Mouse (Mus musculus): ENCODE data around the gene Zcchc4. TPM values are rescaled to one million over a fixed set of nuclear protein-coding genes. Genes with fewer than 3 reads are reported as not detected.

Gene Zcchc4
- 10 to 100 TPM; 12.6 to 14.4 TPM for polyA plus RNA-seq (2017; shearing (Covaris generic))

GRCm38 (mm10) chr5:52775237-52775636 is at the start of gene Zcchc4:
Zcchc4 (plus strand) TSS chr5:52775409.

GRCm38 (mm10) chr5:52741391-52742111 is 33.7 kb upstream of the Zcchc4 start, which contains the start of gene Pi4k2b:
Pi4k2b (plus strand) TSS chr5:52741574.

GRCm38 (mm10) chr5:52833761-52834274 is 58.6 kb downstream of the Zcchc4 start, which contains the start of gene Anapc4:
Anapc4 (plus strand) TSS chr5:52834012.

Other genes starting within 250 kb of the Zcchc4 start
- under 1 TPM in 1 of 2 experiments, not detected in 1; 0.04 TPM for gene Lgi2, start 208.9 kb upstream of the Zcchc4 start, polyA plus RNA-seq (2017; shearing (Covaris generic))
- 1 to 10 TPM; 5.9 to 8.6 TPM for gene Sepsecs, start 105.7 kb upstream of the Zcchc4 start, polyA plus RNA-seq (2017; shearing (Covaris generic))
- 1 to 10 TPM; 3.8 to 4.1 TPM for gene Pi4k2b, start 33.8 kb upstream of the Zcchc4 start, polyA plus RNA-seq (2017; shearing (Covaris generic))
- 10 to 100 TPM; 68.3 TPM for gene Anapc4, start 58.6 kb downstream of the Zcchc4 start, polyA plus RNA-seq (2017; shearing (Covaris generic))